Mouse (Mus musculus): ENCODE measurements around the gene Shank1. TPM values are rescaled to one million over a fixed set of nuclear protein-coding genes. Genes with fewer than 3 reads are reported as not detected.

Gene Shank1
- total RNA-seq, 1 experiment = 1.0 TPM

DNA sequence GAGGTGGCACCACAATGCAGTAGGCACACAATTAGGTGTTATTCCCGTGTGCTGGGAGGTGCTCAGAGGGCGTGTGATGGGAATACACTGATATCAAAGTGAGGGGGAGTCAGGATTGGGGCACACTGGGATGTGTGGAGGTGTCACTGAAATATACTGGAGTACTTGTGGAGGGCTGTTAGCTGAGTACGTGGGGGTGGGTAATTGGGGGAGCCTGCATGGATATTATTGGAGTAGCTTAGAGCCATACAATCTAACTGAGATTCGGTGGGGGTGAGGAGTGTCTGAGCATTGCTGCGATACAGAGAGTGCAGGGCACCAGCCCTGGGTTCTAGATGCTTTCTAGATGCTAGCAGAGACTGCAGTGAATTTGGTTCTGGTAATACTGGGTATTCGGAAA lies 30.2 kb downstream of the Shank1 start:
- H3K4me3 ChIP-seq (ENCODE audit: insufficient read depth in 1 of 2, low read depth in 1 of 2, low read length in 2 of 2, poor library complexity in 1 of 2, severe bottlenecking in 1 of 2) = no peak overlapping the region
- H3K9ac ChIP-seq (ENCODE audit: insufficient read depth, low read depth, low read length, poor library complexity, severe bottlenecking) = no peak overlapping the region
- TF ChIP-seq ZNF384 (IDR thresholded peaks at IDR 0.05; ENCODE audit: low read depth, low read length) (no peak), HCFC1 (IDR thresholded peaks at IDR 0.05; ENCODE audit: borderline replicate concordance, insufficient read depth, low read length) (no peak), CHD2 (IDR thresholded peaks at IDR 0.05; ENCODE audit: low read depth, low read length) (no peak), MAFK (IDR thresholded peaks at IDR 0.05; ENCODE audit: insufficient read depth, low read depth, low read length) (no peak), ZC3H11A (IDR thresholded peaks at IDR 0.05; ENCODE audit: borderline replicate concordance, low read depth, low read length) (no peak)
- in situ Hi-C loops (cut with MboI; ENCODE audit: low sequenced_read_pairs in 2 of 2, unreplicated experiment in 2 of 2) = loop anchor here in 1 of 2 experiments (10.0 kb wide), 1 partner anchor 75 kb away; the partner anchor contains the start of gene Gm15517
- peaks cover 4 to 30% of the 10 kb centered on the region in 2 experiments; a peak in 3 of 4 replicates for H3K4me1 ChIP-seq (ENCODE audit: control insufficient read depth in 2 of 2, insufficient read depth in 2 of 2, low read length in 2 of 2, poor library complexity in 1 of 2)
- no peak overlapping the region for H3K27ac ChIP-seq (ENCODE audit: insufficient read depth, low read depth, low read length, poor library complexity, severe bottlenecking)
- DNase-seq (ENCODE audit: low read depth, low spot score) = no peak
- no peaks in the 10 kb centered on the region for H3K36me3 ChIP-seq (ENCODE audit: control insufficient read depth, insufficient read depth, low read length, poor library complexity, severe bottlenecking)
- no peaks in the 10 kb centered on the region for H3K9me3 ChIP-seq (ENCODE audit: control insufficient read depth, insufficient read depth, low read depth, low read length)

GRCm38 (mm10) chr7:44341119-44341518 lies 31.1 kb downstream of the Shank1 start:
- DNase-seq (ENCODE audit: low read depth, low spot score) = no peak
- no peak overlapping the region for H3K9ac ChIP-seq (ENCODE audit: insufficient read depth, low read depth, low read length, poor library complexity, severe bottlenecking)
- in situ Hi-C loops (cut with MboI; ENCODE audit: low sequenced_read_pairs in 2 of 2, unreplicated experiment in 2 of 2) = loop anchor here in 1 of 2 experiments (10.0 kb wide), 1 partner anchor 76 kb away; the partner anchor contains the start of gene Gm15517
- H3K9me3 ChIP-seq (ENCODE audit: control insufficient read depth, insufficient read depth, low read depth, low read length) = no peaks in the 10 kb centered on the region
- no peak overlapping the region for H3K27ac ChIP-seq (ENCODE audit: insufficient read depth, low read depth, low read length, poor library complexity, severe bottlenecking)
- no peak for TF ChIP-seq HCFC1 (IDR thresholded peaks at IDR 0.05; ENCODE audit: borderline replicate concordance, insufficient read depth, low read length)
- TF ChIP-seq ZNF384 (IDR thresholded peaks at IDR 0.05; ENCODE audit: low read depth, low read length) = no peak
- no peak for TF ChIP-seq CHD2 (IDR thresholded peaks at IDR 0.05; ENCODE audit: low read depth, low read length)
- no peak for TF ChIP-seq ZC3H11A (IDR thresholded peaks at IDR 0.05; ENCODE audit: borderline replicate concordance, low read depth, low read length)
- no peak for TF ChIP-seq MAFK (IDR thresholded peaks at IDR 0.05; ENCODE audit: insufficient read depth, low read depth, low read length)
- H3K4me3 ChIP-seq (ENCODE audit: insufficient read depth in 1 of 2, low read depth in 1 of 2, low read length in 2 of 2, poor library complexity in 1 of 2, severe bottlenecking in 1 of 2) = no peak overlapping the region
- peaks cover 4 to 29% of the 10 kb centered on the region in 2 experiments; a peak in 3 of 4 replicates for H3K4me1 ChIP-seq (ENCODE audit: control insufficient read depth in 2 of 2, insufficient read depth in 2 of 2, low read length in 2 of 2, poor library complexity in 1 of 2)
- H3K36me3 ChIP-seq (ENCODE audit: control insufficient read depth, insufficient read depth, low read length, poor library complexity, severe bottlenecking) = peaks cover 2% of the 10 kb centered on the region; the same call in 1 of the 2 replicates

GRCm38 (mm10) chr7:44341714-44342113 lies 31.7 kb downstream of the Shank1 start:
- no peak for TF ChIP-seq MAFK (IDR thresholded peaks at IDR 0.05; ENCODE audit: insufficient read depth, low read depth, low read length)

GRCm38 (mm10) chr7:44343459-44344015 lies 33.5 kb downstream of the Shank1 start:
- no peak for DNase-seq (ENCODE audit: low read depth, low spot score)
- no peak overlapping the region for H3K27ac ChIP-seq (ENCODE audit: insufficient read depth, low read depth, low read length, poor library complexity, severe bottlenecking)
- peak overlapping the region; percentile 44 to 50; a peak in 3 of 4 replicates for H3K4me3 ChIP-seq (ENCODE audit: insufficient read depth in 1 of 2, low read depth in 1 of 2, low read length in 2 of 2, poor library complexity in 1 of 2, severe bottlenecking in 1 of 2)
- peaks cover 4 to 25% of the 10 kb centered on the region in 2 experiments; a peak in 3 of 4 replicates for H3K4me1 ChIP-seq (ENCODE audit: control insufficient read depth in 2 of 2, insufficient read depth in 2 of 2, low read length in 2 of 2, poor library complexity in 1 of 2)
- in situ Hi-C loops (cut with MboI; ENCODE audit: low sequenced_read_pairs in 2 of 2, unreplicated experiment in 2 of 2) = loop anchor here in 1 of 2 experiments (10.0 kb wide), 1 partner anchor 79 kb away; the partner anchor contains the start of gene Gm15517
- peak overlapping the region; percentile 62; the same call in 1 of the 2 replicates for H3K9ac ChIP-seq (ENCODE audit: insufficient read depth, low read depth, low read length, poor library complexity, severe bottlenecking)
- no peaks in the 10 kb centered on the region for H3K9me3 ChIP-seq (ENCODE audit: control insufficient read depth, insufficient read depth, low read depth, low read length)
- H3K36me3 ChIP-seq (ENCODE audit: control insufficient read depth, insufficient read depth, low read length, poor library complexity, severe bottlenecking) = peaks cover 2% of the 10 kb centered on the region; the same call in 1 of the 2 replicates
- no peak for TF ChIP-seq ZC3H11A (IDR thresholded peaks at IDR 0.05; ENCODE audit: borderline replicate concordance, low read depth, low read length)
- TF ChIP-seq CHD2 (IDR thresholded peaks at IDR 0.05; ENCODE audit: low read depth, low read length) = no peak
- TF ChIP-seq HCFC1 (IDR thresholded peaks at IDR 0.05; ENCODE audit: borderline replicate concordance, insufficient read depth, low read length) = no peak
- TF ChIP-seq MAFK (IDR thresholded peaks at IDR 0.05; ENCODE audit: insufficient read depth, low read depth, low read length) = no peak
- TF ChIP-seq ZNF384 (IDR thresholded peaks at IDR 0.05; ENCODE audit: low read depth, low read length) = no peak

More at GRCm38 (mm10) chr7:44341714-44342113, 31.7 kb downstream of the Shank1 start:
- no peaks in the 10 kb centered on the region for H3K9me3 ChIP-seq (ENCODE audit: control insufficient read depth, insufficient read depth, low read depth, low read length)
- H3K27ac ChIP-seq (ENCODE audit: insufficient read depth, low read depth, low read length, poor library complexity, severe bottlenecking) = no peak overlapping the region
- H3K4me1 ChIP-seq (ENCODE audit: control insufficient read depth in 2 of 2, insufficient read depth in 2 of 2, low read length in 2 of 2, poor library complexity in 1 of 2) = peaks cover 4 to 27% of the 10 kb centered on the region in 2 experiments; a peak in 3 of 4 replicates
- DNase-seq (ENCODE audit: low read depth, low spot score) = no peak
- H3K9ac ChIP-seq (ENCODE audit: insufficient read depth, low read depth, low read length, poor library complexity, severe bottlenecking) = no peak overlapping the region
- no peak overlapping the region for H3K4me3 ChIP-seq (ENCODE audit: insufficient read depth in 1 of 2, low read depth in 1 of 2, low read length in 2 of 2, poor library complexity in 1 of 2, severe bottlenecking in 1 of 2)
- H3K36me3 ChIP-seq (ENCODE audit: control insufficient read depth, insufficient read depth, low read length, poor library complexity, severe bottlenecking) = peaks cover 2% of the 10 kb centered on the region; the same call in 1 of the 2 replicates
- in situ Hi-C loops (cut with MboI; ENCODE audit: low sequenced_read_pairs in 2 of 2, unreplicated experiment in 2 of 2) = loop anchor here in 1 of 2 experiments (10.0 kb wide), 1 partner anchor 77 kb away; the partner anchor contains the start of gene Gm15517

All from ES-E14 (cell line).